ENCODE assay signal across 9 mouse cellular contexts in the genomic region with DNA sequence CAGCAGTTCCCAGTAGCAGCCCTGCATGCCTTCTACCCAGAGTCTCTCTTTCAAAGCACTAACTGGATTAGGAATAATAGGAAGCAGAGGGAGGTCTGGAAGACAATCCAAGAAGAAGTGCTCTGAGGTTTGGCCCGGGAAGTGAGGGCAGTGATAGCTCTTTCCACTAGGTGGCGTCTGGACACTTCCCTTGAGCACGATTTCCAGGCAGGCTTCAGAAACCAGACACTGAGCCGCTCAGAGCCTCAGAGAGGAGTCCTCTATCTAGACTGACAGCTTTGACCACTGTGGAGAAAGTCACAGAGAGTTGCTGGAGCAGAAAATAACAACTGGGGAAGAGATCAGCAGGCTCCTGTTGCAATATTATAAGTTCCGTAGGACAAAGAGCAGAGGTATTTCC. TPM values are rescaled to one million over a fixed set of nuclear protein-coding genes. Genes with fewer than 3 reads are reported as not detected.
DNase-seq lines count a peak whose midpoint lies in the region; ATAC-seq and TF ChIP-seq lines count a peak whose summit lies in the region.
"Had no signal": no experiment of that assay in that cellular context is flagged by ENCODE, and none has a peak within 500 bp of the region (broad histone marks: within the 10 kb centered on the region; RNA-seq: fewer than 3 reads in every experiment).

No protein-coding gene starts in this region.

- TF ChIP-seq EP300 in ES-Bruce4 (IDR thresholded peaks at IDR 0.05; ENCODE audit: insufficient read depth, low read depth, low read length), result no peak

- no peak overlapping the region for H3K4me3 ChIP-seq in ES-Bruce4 (ENCODE audit: low read depth, low read length)
- no peak overlapping the region for H3K4me3 ChIP-seq in lung, embryonic 15.5 days
- H3K4me3 ChIP-seq: heart, embryonic 15.5 days had no signal

- peak; percentile 89 for TF ChIP-seq CTCF in ES-Bruce4 (IDR thresholded peaks at IDR 0.05; ENCODE audit: low read depth, low read length)
- peak; percentile 87 for TF ChIP-seq CTCF in brain, embryonic 14.5 days (IDR thresholded peaks at IDR 0.05; ENCODE audit: borderline replicate concordance, extremely low read depth, insufficient read depth, insufficient read length)

- H3K4me1 ChIP-seq in ES-Bruce4 (ENCODE audit: control insufficient read depth, insufficient read depth, low read length), result peaks cover 2% of the 10 kb centered on the region
- H3K4me1 ChIP-seq in lung, embryonic 15.5 days, result no peaks in the 10 kb centered on the region
- H3K4me1 ChIP-seq: heart, embryonic 15.5 days had no signal

- H3K27ac ChIP-seq in ES-Bruce4 (ENCODE audit: insufficient read depth, low read length), result no peak overlapping the region
- no peak overlapping the region for H3K27ac ChIP-seq in lung, embryonic 15.5 days
- H3K27ac ChIP-seq: heart, embryonic 15.5 days had no signal

- ATAC-seq in erythroblast, adult 5-6 weeks (replicated peaks; ENCODE audit: low FRiP score, poor library complexity, severe bottlenecking), result peak; percentile 84
- peak; percentile 67; the same call in 1 of the 2 replicates for ATAC-seq in lung, embryonic 15.5 days (ENCODE audit: borderline replicate concordance, extremely low read depth, low FRiP score, low TSS enrichment)

- H3K36me3 ChIP-seq in ES-Bruce4 (ENCODE audit: control insufficient read depth, insufficient read depth, low read length, poor library complexity, severe bottlenecking), result no peaks in the 10 kb centered on the region
- H3K36me3 ChIP-seq in lung, embryonic 15.5 days, result no peaks in the 10 kb centered on the region
- H3K36me3 ChIP-seq: heart, embryonic 15.5 days had no signal

- no peak overlapping the region for H3K9ac ChIP-seq in ES-Bruce4 (ENCODE audit: low read depth, poor library complexity, severe bottlenecking)
- no peak overlapping the region for H3K9ac ChIP-seq in lung, embryonic 15.5 days
- H3K9ac ChIP-seq: heart, embryonic 15.5 days had no signal

- intact Hi-C loops in heart, postnatal 36 days (cut with DNase I), result loop anchor here (1.0 to 5.0 kb wide), 3 partner anchors 35 to 1803 kb away; no protein-coding TSS in a partner anchor

- no peak for TF ChIP-seq POLR2A in ES-Bruce4 (IDR thresholded peaks at IDR 0.05; ENCODE audit: insufficient read depth, low read length)
- TF ChIP-seq POLR2A in brain, embryonic 14.5 days (IDR thresholded peaks at IDR 0.05; ENCODE audit: borderline replicate concordance, extremely low read depth, insufficient read depth, insufficient read length, poor library complexity, severe bottlenecking), result no peak

- peak; percentile 88 for DNase-seq in brain, embryonic 14.5 days (ENCODE audit: low read depth)
- peak; percentile 66 to 69 for DNase-seq in heart, postnatal 36 days
- peak; percentile 27 for DNase-seq in large intestine, adult 2 months (ENCODE audit: low read depth, low spot score)
- peak; percentile 25 for DNase-seq in ovary, postnatal 10 days (ENCODE audit: low spot score)
- peak; percentile 59 for DNase-seq in thymus, postnatal 14 days

- H3K27me3 ChIP-seq in ES-Bruce4 (ENCODE audit: control insufficient read depth, insufficient read depth, low read length, poor library complexity, severe bottlenecking), result no peaks in the 10 kb centered on the region
- H3K27me3 ChIP-seq in lung, embryonic 15.5 days, result 0 out of 2 replicates have a peak, but pooled peaks cover 5% of the 10 kb centered on the region

- no peak overlapping the region for H3K4me2 ChIP-seq in lung, embryonic 15.5 days
- H3K4me2 ChIP-seq: heart, embryonic 15.5 days had no signal

- WGBS in large intestine, adult 2 months, result 9% methylated on average over 5 of the region's 5 CpGs
- WGBS in lung, embryonic 15.5 days, result 10% methylated on average over 5 of the region's 5 CpGs

- H3K9me3 ChIP-seq in ES-Bruce4 (replicated peaks; ENCODE audit: control insufficient read depth, insufficient read depth, low read length, poor library complexity, severe bottlenecking), result no peaks in the 10 kb centered on the region
- H3K9me3 ChIP-seq in lung, embryonic 15.5 days, result no peaks in the 10 kb centered on the region
- H3K9me3 ChIP-seq: heart, embryonic 15.5 days had no signal

RNA-seq across cellular contexts. Expression of gene Efcab10, which starts 5.8 kb away (rescaled TPM):
- polyA plus RNA-seq in ES-Bruce4 (2011; ENCODE audit: insufficient read depth, insufficient read length, low read depth, missing spikeins), result 2.1 and 4.7 TPM in 2 replicates
- 1.1 and 1.8 TPM in 2 replicates for polyA plus RNA-seq in brain, embryonic 14.5 days (2012; rRNA removed)
- total RNA-seq in erythroblast, adult 5-6 weeks (2015; ENCODE audit: low replicate concordance), result not detected in 2 replicates
- total RNA-seq in erythroblast, adult 5-6 weeks (2017; ENCODE audit: low replicate concordance), result not detected in 2 replicates
- total RNA-seq in heart, postnatal 36 days (2021), result not detected
- not detected in 2 replicates for polyA plus RNA-seq in large intestine, adult 2 months (2012; rRNA removed)
- 2.2 and 2.6 TPM in 2 replicates for polyA plus RNA-seq in lung, embryonic 15.5 days (2015; fragmentation: Nextera tagmentation; extraction: Ambion mirVana)

RNA-seq across cellular contexts. Expression of gene Twistnb, which starts 40.6 kb away (rescaled TPM):
- 30.5 and 32.1 TPM in 2 replicates for polyA plus RNA-seq in ES-Bruce4 (2011; ENCODE audit: insufficient read depth, insufficient read length, low read depth, missing spikeins)
- polyA plus RNA-seq in brain, embryonic 14.5 days (2012; rRNA removed), result 9.8 and 12.7 TPM in 2 replicates
- 10.2 and 11.5 TPM in 2 replicates for total RNA-seq in erythroblast, adult 5-6 weeks (2015; ENCODE audit: low replicate concordance)
- 9.0 and 10.2 TPM in 2 replicates for total RNA-seq in erythroblast, adult 5-6 weeks (2017; ENCODE audit: low replicate concordance)
- 1 to 10 TPM; 7.7 to 8.5 TPM for total RNA-seq in heart, postnatal 36 days (2021)
- 7.9 and 13.6 TPM in 2 replicates for polyA plus RNA-seq in large intestine, adult 2 months (2012; rRNA removed)
- polyA plus RNA-seq in lung, embryonic 15.5 days (2015; fragmentation: Nextera tagmentation; extraction: Ambion mirVana), result 50.6 and 51.3 TPM in 2 replicates

Comparison
In these comparisons a context has a peak if more than half of its experiments do, and no peak if none do; other contexts are left out.
1. DNase-seq: peak in every context shown above with its lines; median percentile 88 in brain, embryonic 14.5 days; 68 in heart, postnatal 36 days; 59 in thymus, postnatal 14 days; 27 in large intestine, adult 2 months; 25 in ovary, postnatal 10 days.